Mouse (Mus musculus): ENCODE measurements at regions not wholly inside any gene's neighbourhood (a gene's known extent, or its start where the extent isn't known, plus 50 kb on each side); places are given as distances from the start of the nearest gene placed in this dataset.

DNA sequence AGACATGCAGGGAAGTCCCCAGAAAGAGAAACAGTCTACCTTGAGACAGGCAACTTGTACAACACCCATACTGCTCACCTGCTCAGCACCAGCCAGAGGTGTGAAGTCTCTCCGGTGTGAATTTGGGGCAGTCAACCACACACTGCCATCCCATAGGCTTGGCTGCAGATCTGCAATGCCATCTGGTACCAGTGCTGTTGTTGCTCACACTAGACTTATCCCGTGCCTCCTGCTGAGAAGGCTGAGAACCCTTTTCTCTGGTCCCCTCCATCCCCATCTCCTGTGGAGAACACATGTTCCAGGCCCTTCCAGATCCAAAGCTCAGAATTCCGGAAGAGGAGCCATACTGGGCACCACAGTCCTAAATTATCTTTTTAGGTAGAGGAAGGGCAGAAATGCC, 71.3 kb downstream of the Ets2 start:
- Histone ChIP-seq H3K27ac (no peak overlapping the region), H3K4me2 (ENCODE audit: low read depth, low read length) (no peak overlapping the region), H3K9ac (replicated peaks; ENCODE audit: low read length) (no peak overlapping the region), H3K27me3 (ENCODE audit: insufficient read depth, low read length) (no peaks in the 10 kb centered on the region), H3K4me3 (ENCODE audit: low read length) (no peak overlapping the region), H3K4me1 (ENCODE audit: insufficient read depth, low read length) (0 out of 2 replicates have a peak, but pooled peaks cover 10% of the 10 kb centered on the region), H3K9me3 (ENCODE audit: low read length) (no peaks in the 10 kb centered on the region), H3K36me3 (ENCODE audit: insufficient read depth, low read length) (no peaks in the 10 kb centered on the region)
- no peak for TF ChIP-seq CTCF (IDR thresholded peaks at IDR 0.05; ENCODE audit: low read depth)
- ATAC-seq, result no peak
- no peak for DNase-seq (ENCODE audit: low spot score)
- WGBS, result 68% methylated on average over 3 of the region's 3 CpGs
